Mouse (Mus musculus): ENCODE measurements around the gene Ubqln4.

GRCm38 (mm10) chr3:88602466-88602865 is 48.9 kb downstream of the Ubqln4 start:
- no peak for TF ChIP-seq ETS1 (conservative IDR thresholded peaks at IDR 0.05; ENCODE audit: low read depth, low read length)
- TF ChIP-seq BHLHE40 (IDR thresholded peaks at IDR 0.05; ENCODE audit: low read depth, low read length): no peak
- no peak for TF ChIP-seq EP300 (IDR thresholded peaks at IDR 0.05; ENCODE audit: low read length)
- no peak for TF ChIP-seq MXI1 (IDR thresholded peaks at IDR 0.05; ENCODE audit: low read depth, low read length)
- TF ChIP-seq CTCF (conservative IDR thresholded peaks at IDR 0.05 in 1 of 2, IDR thresholded peaks at IDR 0.05 in 1 of 2; ENCODE audit: low read depth in 2 of 2, low read length in 2 of 2): no peak
- no peak for TF ChIP-seq MEF2A (IDR thresholded peaks at IDR 0.05; ENCODE audit: borderline replicate concordance, low read depth, low read length)

Data from CH12.LX (cell line).